Mouse (Mus musculus): ENCODE results near the gene Gtf2i.
A peak's percentile ranks its signal among the peaks of the same experiment; 100 is the strongest.

Gtf2i gene

DNA sequence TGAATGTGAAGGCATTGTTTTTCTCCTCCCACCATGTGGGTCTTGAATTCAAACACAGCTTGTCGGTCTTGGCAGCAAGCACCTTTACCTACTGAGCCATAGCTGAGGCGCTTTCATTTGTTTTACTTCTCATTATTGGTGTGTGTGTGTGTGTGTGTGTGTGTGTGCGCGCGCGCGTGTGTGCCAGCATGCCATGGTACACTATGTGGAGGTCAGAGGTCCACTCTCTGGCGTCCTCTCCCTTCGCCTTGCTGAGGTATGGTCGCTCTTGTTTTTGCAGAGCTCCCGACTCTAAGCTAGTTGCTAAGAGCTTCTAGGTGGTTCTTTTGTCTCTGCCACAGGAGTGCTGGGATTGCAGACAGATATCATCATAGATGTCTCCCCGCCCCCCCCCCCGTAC, 7.8 kb upstream of the Gtf2i start:
- DNase-seq (ENCODE audit: low spot score in 2 of 2), result no peak

DNA sequence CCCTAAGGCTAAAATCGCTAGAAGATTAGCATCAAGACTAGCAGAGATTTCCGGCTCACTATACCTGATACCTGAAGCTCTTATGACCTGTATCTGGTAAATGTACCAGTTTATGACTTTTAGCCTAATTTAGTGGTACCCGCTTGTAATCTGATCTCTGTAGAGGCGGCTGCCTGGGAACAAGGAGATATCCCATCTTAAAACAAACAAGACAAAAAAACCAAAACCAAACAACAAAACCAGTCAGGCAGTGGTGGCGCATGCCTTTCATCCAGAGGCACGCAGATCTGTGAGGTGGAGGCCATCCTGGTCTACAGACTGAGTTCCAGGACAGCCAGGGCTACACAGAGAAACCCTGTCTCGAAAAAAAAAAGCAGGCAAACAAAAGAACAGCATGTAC, 7.1 kb upstream of the Gtf2i start:
- DNase-seq (ENCODE audit: low spot score in 2 of 2), result no peak

DNA sequence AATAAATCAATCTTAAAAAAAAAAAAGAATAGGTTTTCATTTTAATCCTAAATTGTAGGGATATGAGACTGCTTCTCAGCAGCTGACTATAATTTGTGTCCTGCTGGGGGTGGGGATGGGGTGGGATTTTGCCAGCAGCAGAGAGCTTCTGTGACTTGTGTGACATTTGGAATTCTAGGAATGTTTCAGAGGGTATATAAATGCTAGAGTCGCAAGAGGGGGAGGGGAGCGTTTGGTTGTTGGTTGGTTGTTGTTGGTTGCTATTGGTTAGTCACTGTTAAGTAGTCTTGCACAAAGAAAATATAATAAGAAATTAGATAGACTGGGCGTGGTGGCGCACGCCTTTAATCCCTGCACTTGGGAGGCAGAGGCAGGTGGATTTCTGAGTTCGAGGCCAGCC, 4.3 kb upstream of the Gtf2i start:
- DNase-seq (ENCODE audit: low spot score in 2 of 2), result no peak

DNA sequence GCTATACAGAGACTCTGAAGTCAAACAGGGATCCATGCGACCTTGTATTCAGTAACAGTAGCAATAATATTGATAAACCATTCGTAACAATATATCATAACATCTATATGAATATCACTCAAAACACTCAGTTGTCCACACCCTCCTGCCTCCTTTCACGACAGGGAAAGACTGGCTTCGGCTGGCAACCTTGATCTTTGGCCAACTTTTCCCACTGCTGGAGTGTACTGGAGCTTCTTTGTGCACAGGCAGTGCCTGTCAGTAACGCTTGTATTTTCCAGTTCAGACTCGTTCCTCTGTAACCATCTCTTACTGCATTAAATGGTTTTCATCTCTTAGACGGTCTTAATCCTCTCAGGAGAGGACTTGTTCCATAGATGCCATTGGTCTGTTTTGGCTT, 2.2 kb upstream of the Gtf2i start:
- no peak for DNase-seq (ENCODE audit: low spot score in 2 of 2)

DNA sequence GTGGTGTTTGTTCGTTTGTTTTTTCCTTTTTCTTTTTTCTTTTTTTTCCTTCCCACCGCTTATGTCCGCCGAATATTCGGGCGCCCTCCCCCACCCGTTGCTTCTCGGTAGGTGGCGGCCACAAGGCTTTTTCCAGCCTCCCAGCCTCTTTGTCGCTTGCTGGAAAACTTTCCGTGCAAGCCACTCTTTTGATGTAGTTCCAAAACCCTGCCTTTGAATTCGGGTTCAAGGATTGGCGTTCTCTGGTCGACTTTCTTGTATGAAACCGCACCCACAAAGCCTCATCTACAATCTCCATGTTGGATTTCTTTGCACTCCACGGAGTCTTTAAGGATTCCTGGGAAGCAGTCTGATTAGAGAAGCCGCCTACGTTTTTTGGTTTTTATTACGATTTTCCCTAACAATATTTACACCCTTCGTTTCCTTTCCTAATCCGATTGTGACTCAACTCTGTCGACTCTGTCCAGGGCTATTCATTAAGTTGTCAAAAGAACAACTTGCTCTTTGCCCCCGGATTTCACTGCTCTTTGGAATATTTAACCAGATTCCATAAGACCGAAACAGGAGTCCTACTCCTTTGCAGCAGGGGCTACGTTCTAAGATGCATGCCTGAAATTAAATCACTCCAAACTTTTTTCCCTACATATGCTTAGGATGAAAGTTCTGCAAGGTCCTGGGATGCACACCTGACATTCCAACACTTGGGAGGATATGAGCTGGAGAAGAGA, 1.2 kb upstream of the Gtf2i start:
- peak; percentile 46 to 62 for DNase-seq (ENCODE audit: low spot score in 2 of 2)

DNA sequence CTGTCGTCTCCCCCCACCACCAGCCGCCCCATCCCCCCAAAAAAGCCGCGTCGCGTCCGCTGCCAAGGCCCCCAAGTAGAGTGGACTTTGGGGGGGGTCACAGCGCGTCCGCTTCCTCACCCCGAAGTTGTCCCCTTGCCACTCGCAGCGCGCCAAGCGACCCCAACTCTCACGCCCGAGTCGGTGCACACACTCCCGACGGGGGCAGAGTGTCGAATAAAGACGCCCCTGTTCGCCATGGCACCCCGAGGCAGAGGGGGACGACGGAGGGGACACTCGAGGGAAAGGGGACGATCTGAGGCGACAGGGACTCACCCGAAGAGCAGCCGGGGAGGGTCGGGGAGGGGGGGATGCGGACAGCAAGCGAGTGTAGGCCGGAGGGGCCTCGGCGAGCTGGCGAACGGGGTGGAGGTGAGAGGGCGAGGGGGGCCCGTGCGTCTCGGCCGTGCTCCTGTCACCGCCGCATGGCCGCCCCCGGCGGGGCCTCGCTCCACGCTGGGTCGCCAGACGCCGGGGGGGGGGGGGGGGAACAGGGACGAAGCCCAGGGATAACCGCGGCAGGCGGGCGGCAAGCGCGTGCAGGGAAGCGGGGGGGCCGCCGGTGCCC, 389 bp downstream of the Gtf2i start:
- no peak for DNase-seq (ENCODE audit: low spot score in 2 of 2)

DNA sequence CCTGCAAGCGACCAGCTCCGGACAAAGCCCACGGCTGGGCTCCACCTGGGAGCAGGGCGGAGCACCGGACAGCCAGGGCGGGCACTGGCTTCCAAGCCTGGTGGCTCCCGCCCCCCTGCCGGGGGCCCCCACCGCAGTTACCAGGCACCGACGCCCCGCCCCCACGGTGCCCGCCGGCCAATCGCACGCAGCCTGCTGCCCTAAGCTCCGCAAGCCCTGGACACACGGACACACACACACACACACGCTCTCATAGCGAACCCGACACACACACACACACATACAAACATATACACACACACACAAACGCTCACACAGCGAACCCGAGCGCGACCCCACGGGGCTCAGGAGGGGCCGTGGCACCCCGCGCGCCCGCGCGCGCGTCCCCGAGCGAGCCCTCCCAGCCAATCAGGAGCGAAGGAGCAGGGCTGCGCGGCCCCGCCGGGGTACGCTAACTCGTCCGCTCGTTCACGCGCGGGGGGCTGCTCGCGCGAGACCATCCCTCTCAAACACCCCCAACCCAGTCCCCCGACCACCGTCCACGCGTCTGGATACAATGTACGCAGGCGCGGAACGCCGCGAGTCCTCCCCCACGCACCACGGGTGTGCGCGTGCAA, 1.0 kb downstream of the Gtf2i start:
- peak; percentile 86 to 89 for DNase-seq (ENCODE audit: low spot score in 2 of 2)

DNA sequence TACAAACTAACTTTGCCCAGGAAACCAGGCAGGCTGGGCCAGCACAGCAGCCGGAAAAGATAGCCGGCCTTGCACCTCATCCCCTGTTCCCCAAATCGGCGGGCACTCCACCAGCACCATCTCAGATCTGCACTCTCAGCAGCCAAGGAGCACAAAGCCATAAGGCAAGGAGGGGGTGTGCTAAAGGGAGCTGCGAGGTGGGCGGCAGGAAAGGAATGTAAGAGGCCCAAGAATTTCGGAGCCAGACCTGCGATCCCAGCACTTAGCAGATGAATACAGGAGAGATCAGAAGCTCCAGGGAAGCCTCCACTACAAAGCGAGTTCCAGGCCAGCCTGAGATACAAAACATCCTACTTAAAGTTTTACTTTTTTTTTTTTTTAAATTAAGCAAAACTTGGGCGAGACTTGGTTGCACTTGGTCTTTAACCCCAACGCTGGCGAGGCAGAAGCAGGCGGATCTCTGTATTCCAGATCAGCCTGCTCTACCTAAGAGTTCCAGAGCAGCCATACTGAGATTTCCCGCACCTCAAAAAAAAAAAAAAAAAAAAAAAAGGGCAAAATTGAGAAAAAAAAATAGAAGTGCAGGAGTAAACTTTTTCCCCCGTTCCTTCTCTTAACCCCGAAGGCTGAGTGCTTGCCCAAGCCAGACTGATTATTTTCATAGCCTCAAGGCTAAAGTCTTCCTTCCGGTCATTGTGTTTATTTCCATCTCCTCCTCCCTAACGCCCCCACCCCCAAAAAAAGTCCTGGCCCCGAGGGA, 1.7 kb downstream of the Gtf2i start:
- peak; percentile 75 for DNase-seq (ENCODE audit: low spot score in 2 of 2)

DNA sequence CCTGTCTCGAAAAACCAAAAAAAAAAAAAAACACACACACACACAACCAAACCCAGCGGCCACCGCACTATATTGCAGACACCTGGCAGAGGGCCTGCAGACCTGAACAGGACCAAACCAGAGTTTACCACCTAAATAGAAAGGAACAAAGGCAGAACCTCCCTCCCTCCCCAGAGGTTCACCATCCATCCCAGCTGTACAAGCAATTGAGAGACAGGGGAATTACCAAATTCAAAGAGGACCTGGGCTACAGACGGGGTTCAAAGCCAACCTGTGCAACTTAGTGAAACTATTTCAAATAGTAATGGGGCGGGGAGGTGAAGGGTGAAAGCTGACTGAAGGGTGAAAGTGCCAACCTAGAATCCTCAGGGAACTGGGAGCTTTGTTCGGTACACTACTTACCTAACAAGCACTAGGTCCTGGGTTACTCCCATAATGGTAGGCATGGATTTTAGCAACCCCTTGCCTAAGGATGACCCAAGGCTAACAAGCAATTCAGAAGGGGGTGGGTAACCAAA, 2.6 kb downstream of the Gtf2i start:
- no peak for DNase-seq (ENCODE audit: low spot score in 2 of 2)

DNA sequence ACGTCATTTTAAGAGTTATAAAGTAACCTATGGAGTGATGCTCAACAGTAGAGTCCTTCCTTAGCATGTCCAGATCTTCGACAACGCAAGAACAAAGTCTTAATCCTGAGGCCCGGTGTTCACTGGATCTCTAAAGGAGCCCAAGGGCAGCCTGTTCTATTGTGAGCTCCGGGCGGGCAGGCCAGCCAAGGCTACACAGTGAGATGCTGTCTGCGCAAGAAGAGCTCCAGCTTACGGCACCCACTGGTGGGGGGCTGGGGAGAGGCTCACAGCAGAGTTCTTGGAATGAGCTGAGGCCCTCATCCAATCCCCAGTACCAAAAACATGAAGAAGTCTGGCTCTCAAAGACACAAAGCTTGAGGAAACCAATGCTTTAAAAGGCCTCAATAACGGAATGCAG, 4.4 kb downstream of the Gtf2i start:
- no peak for DNase-seq (ENCODE audit: low spot score in 2 of 2)

DNA sequence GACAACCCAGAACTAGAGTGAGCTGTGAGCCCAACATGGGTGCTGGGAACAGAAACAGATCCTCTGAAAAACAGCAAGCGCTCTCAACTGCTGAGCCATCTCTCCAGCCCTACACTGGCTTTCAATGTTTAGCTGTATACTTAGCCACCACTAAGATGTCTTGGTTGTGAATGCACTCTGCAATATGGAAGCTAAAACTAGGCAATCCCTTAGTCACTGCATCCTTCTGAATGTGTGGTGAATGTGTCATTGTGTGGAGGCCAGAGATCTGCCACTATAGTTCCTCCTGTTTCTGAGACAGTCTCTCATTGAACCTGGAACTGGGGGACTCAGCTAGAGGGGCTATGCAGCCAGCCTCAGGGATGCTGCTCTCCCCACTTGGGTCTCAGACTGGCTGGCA, 5.2 kb downstream of the Gtf2i start:
- no peak for DNase-seq (ENCODE audit: low spot score in 2 of 2)

DNA sequence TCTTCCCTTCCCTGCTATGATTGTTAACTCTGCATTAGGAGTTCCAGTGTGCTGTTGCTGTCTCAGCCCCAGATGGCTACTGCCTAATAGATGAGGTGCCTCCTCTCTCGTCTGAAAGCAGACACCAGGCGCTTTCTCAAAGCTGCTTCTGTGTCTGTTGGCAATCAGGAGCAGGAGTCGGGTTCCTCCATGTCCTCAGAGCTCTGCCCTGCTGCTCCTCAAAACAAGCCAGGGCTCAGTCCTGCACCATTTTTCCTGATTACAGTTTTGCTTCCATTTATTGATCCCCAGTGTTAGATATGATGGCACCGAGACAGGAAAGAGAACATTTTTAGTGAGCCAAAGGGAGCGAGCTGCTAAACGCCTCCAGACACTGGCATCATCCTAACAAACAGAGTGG, 9.9 kb downstream of the Gtf2i start:
- DNase-seq (ENCODE audit: low spot score in 2 of 2), result no peak

DNA sequence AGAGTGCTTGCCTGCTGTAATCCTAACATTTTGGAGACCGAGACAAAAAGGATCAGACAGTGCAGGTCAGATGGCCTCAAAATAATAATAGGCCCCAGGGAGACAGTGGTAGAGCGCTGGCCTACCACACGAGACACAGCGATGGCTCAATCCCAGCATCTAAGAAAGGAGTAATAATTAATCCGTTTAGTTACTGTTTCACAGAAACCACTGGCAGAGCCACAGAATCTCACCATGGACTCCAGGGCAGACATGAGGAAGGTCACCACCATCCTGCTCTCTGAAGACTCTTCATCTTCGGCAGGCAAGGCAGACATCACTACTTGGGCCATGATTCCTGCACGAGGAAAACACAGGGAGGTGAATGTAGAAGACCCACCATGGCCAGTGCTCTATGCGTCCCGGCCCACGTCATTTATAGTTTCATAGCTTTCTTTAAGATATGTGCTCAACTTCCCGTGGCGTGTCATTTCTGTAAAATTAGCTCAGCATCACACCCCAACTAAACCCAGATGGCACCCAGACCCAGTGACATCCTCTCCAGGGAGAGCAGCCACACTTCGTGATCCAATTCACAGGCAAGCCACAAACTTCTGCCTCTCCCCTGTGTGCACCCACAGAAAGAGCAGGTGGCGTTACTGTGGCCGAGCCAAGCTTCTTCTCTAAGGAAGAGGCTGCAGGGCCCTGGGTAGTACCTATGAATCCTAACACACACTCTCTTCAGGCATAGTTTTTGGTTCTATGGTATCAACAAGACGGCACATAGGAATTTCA, 19.1 kb downstream of the Gtf2i start:
- peak; percentile 46 to 67 for DNase-seq (ENCODE audit: low spot score in 2 of 2)

DNA sequence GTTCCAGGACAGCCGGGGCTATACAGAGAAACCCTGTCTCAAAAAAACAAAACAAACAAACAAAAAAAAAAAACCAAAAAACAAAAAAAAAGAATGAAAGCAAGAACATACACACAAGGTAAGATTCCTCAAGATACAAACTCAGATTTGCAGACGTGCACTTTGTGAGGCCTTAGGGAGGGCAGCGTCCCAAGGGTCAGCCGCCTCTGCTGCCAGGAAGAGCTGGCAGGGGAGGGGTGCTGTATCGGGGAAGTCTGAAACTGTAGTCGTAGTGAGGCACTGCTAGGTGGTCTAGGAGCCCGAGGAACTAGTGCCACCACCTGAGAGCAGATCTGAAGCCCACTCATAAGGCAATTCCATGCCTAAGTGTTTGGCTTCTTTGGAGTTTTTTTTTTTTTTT, 20.0 kb downstream of the Gtf2i start:
- DNase-seq (ENCODE audit: low spot score in 2 of 2), result no peak

DNA sequence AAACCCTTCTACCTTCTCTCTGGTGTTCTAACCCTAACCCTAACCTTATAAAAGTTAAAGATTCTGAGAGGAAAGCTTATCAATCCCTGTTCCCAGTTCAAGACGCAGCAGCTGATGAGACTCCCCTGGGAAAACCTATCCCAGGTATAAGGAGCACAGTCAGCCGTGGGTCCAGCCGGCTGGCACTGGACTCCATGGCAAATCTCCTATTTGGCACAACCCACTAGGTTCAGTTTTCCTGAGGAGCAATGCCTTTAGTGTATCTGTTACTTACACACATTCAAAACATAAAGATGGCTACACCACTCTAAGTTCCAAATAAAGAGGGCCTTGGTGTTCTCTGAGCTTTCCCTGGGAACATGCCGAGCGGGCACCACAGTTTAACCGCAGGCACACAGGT, 23.5 kb downstream of the Gtf2i start:
- DNase-seq (ENCODE audit: low spot score in 2 of 2), result no peak

DNA sequence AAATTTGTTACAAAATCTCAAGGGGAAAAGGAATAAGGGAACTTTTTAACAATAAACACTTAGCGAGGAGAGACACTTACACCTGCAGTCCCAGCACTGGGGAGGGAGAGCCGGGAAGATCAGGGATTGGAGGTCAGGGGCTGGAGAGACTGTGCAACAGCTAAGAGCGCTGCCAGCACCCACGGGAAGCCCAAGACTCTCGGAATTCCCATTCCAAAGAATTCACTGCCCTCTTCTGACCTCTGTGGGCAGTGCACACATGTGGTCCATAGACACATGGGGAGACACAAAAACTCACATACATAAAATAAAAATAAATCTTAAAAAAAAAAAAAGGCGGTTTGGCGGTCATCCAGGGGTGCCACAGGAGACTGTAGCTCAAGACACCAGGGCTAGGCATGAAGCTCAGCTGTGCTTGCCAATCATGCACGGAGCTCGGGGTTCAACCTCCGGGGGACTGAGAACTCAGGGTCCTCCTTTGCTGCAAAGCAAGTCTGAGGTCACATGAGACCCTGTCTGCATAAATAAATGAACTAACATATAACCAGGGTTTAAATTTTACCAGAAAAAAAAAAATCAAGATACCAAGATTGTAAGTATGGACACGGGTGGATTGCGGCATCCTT, 24.5 kb downstream of the Gtf2i start:
- DNase-seq (ENCODE audit: low spot score in 2 of 2), result no peak

DNA sequence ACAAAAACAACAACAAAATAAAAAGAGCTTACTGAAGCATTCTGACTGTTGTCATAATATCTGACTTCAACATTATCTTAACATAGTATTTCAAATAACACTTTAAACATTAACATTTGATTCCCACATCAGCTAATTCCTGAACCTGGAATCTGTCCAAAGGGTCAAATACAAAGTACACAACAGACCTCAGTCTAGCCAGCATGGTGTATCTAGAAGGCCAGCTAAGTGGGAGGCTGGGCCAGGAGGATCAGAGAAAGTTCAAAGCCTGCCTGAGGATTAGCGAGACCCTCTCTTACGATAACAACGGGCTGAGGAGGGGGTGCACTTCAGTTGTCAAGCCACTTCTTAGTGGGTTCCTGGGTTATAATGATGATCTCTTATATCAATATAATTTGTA, 26.5 kb downstream of the Gtf2i start:
- no peak for DNase-seq (ENCODE audit: low spot score in 2 of 2)

DNA sequence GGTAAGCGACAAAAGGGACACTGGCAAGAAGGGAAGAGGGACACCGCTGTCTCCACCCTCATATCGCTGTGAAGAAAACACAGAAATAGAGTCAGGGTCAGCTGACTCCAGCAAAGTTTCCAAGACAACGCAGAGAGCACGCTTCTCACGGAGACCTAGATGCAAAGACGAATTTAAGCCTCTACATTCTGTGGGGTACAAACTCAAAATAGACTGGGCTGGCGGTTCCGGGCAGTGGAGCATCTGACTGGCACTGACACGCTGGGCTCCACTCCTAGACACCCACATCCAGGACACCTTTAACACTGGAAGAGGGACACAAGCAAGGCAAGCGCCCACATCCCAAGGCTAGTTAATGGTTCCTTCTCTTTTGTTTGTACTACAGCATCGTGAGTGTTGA, 29.6 kb downstream of the Gtf2i start:
- peak in 1 of 2 experiments; percentile 51 for DNase-seq (ENCODE audit: low spot score in 2 of 2)

DNA sequence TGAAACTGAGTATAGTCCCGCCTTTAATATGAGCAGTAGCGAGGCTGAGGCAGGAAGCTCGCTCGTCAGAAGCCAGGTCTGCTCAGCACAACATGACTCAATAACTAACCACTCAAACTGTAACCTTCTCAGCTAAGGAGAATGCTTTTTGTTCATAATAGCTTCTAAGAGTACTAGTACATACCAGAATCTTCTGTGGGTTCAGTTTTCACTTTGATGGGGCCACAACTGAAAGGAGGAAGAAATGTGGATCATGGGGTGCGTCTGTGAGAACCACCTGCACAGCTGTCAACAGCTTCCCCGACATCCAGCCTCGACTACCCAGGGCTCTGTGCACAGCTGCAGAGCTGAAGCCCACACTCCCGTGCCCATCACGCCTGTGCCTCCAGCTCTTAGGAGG, 32.0 kb downstream of the Gtf2i start:
- DNase-seq (ENCODE audit: low spot score in 2 of 2), result no peak

DNA sequence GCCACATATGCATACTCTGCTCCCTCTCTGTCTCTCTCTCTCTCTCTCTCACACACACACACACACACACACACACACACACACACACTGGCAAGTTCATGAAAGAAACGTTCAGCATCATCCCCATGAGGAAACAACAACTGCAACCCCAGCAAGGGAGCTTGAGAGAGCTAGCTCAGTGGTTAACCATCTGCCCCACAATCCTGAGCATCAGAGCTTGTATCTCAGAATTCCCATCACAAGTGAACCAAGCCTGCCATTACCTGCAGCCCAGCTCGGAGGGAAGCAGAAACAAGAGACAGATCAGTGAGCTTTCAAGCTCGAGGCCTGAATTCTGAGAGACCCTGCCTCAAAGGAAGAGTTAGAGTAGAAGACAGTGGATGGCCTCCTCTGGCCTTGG, 32.5 kb downstream of the Gtf2i start:
- no peak for DNase-seq (ENCODE audit: low spot score in 2 of 2)

DNA sequence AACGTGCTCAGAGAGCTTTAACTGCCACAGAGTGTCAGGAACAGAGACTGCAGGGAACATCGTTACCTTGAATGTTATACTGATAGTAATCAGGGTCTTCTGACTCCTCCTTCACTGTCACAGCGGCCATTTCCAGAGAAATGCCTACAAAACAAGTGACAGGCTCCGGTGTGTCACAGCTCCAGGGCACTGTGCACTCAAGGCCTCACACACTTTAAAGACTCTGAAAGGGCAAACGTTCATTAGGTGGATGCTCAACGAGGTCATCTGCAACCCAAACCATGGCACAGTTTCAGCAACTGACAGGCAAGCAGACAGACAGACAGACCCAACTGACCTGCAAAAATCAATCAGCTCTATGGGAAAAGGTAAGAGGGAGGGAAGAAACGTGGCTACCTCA, 35.2 kb downstream of the Gtf2i start:
- DNase-seq (ENCODE audit: low spot score in 2 of 2), result no peak
